Mouse (Mus musculus) urinary bladder, postnatal 10 days (tissue): ENCODE measurements around the gene Dhx16.

ENCODE experiments used
- DNase-seq: peaks from one replicate; pipeline ENCODE4 v3.0.0; 2022; ENCODE audit warnings: low spot score

Gene Dhx16

DNA sequence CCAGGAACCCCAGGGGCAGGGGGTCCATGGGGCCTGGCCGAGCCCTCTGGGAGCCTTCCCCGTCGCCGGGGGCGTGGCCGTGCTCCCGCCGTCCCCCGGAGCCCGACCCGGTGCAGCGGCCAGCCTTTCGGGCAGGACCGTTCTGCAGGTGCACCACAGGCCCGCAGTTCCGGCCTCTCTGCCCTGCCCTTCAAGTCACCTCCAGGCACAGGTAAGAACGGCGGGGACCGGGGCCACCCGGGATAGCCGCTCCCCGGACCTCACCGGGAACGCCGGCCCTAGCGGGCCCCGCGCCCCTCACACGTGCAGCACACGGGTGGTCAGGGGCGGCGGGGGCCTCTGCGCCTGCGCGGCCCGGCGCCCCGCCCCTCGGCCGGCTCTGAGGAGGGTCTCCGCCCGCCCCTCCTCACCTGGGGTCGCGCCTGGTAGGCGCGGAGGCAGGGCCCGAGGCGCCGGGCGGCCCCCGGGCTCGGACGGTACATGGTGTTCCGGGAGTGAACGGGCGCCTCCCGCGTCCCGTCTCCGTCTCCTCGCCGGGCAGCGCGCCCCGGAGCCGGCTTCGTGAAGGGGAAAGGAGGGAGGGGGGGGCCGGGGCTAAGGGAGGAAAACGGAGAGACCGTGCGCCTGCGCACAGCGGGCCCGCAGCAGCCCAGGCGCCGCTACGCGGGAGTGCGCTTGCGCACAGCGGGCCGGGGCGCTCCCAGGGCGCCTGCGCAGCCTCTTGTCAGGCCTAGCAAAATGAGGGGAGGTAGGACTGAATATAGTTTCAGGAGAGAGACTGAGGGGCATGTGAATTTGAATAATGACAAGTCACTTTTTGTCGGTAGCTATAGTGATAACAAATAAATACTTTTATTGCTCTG lies 17.4 kb downstream of the Dhx16 start, which contains the start of gene 2310061I04Rik:
Gene 2310061I04Rik, minus strand, starts transcription at position 651 of the 863 bp plus-strand sequence.
- peak; percentile 39 for DNase-seq

- DNase-seq = no peak
These were observed 18.3 kb downstream of the Dhx16 start for GRCm38 (mm10) chr17:35897644-35898573.

- no peak for DNase-seq
These were observed 21.0 kb downstream of the Dhx16 start for GRCm38 (mm10) chr17:35900636-35901035.

GRCm38 (mm10) chr17:35903343-35903991 lies 23.8 kb downstream of the Dhx16 start:
- no peak for DNase-seq

DNA sequence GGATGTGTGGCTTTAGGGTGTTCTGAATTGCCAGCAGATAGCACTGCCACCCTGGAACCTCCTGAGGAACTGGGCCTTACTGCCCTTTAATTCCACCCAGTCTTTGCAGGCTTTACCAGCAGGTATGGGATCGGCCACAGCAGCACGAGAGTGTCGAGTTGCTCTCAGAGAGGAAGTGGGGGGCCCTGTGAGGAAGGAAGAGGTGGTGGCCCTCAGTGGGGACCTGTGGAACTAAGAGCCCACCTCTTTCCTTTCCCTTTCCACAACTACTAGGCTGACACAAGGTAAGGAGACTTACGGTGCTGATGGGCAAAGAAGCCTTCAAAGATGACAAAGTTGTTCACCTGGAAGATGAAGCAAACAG lies 24.4 kb downstream of the Dhx16 start:
- DNase-seq = no peak

GRCm38 (mm10) chr17:35905587-35905986 lies 26.0 kb downstream of the Dhx16 start:
- DNase-seq = no peak

DNA sequence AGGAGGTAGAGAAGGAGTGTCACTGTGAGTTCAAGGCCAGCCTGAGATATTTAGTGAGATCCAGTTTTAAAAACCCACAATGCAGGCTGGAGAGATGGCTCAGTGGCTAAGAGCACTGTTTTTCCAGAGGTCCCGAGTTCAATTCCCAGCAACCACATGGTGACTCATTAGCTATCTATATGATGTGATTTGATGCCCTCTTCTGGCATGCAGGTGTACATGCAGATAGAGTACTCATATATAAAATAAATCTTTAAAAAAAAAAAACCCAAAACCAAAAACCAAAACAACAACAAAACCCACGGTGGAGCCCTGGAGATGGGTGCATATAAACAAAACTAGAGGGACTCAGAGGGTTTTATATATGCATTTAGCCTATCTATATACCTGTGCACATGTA lies 28.0 kb downstream of the Dhx16 start:
- DNase-seq = no peak

DNA sequence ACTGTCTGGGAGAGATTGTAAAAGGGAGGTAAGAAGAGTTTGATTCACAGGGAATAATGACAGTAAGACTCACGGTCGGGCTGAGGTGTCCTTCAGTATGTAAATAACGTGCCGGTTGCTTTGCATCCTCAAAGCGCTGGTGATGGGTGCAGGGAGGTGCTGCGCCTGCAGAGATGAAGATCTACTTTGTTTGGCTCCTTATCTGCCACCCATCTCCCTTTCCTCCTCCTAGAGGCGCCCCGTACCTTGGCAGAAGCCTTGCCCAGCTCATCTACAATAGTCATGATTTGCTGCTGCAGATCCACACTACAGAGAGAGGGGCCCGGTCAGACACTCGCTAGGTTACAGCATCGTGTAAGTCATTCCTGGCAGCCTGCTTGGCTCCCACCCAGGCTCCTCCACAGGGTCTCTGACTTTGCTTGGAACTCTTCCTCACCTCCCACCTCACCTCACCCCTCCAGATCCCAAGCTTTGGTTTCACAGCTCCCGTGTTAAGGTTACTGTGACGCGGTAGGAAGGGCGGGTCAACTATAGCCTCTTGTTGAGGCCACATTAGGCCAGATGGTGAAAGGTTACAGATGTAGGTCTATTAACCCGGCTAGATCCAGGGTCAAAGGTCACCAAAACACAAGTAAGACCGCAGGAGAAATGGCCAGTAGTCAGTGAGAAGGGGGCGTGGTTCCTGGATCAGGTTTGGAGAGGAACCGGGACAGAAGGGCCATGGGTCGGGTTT lies 29.7 kb downstream of the Dhx16 start:
- no peak for DNase-seq

GRCm38 (mm10) chr17:35909919-35910369 lies 30.3 kb downstream of the Dhx16 start, which contains the start of gene Atat1:
Gene Atat1 (minus strand): TSS chr17:35910075.
- DNase-seq = peak; percentile 83

- no peak for DNase-seq
These were observed 35.4 kb downstream of the Dhx16 start for GRCm38 (mm10) chr17:35914975-35915374.

DNA sequence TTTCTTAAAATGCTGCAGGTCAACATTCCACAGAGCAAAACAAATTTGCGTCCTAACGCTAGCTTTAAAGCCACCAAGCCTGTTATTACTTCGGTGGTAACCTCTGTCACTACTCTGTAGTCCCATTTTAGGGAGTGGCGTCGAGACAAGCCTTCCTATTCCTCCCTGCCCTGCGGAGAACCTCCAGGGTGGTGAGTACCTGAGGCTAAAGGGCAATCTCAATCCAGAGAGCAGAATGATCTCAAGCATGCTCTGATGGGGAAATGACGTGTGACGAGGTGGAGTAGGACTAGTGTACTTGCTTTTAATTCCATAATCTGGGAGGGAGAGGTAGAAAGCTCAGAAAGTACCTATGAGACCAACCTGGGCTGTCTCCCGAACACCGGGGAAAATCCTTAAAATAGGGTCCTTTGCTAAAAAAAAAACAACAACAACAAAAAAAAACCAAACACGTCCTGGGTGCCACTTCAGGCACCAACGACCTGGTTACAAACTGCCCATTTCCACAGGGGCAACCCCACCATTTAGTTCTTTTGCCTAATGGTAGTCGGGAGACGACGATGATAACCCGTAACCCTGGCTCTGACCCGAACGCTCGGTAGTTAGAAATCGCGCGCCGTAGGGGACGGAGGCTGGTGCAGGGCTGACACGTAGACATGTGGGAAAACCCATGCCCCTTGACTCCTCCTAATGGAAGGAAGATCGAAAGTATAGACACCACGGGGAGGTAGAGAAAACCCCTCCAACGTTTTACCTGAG lies 36.1 kb downstream of the Dhx16 start:
- DNase-seq = no peak

GRCm38 (mm10) chr17:35916297-35917142 lies 36.9 kb downstream of the Dhx16 start, which contains the start of the genes Mrps18b and Ppp1r10:
Gene Mrps18b (minus strand): TSS chr17:35916389.
Gene Ppp1r10 (plus strand): TSS chr17:35916434.
- DNase-seq = peak; percentile 97

DNA sequence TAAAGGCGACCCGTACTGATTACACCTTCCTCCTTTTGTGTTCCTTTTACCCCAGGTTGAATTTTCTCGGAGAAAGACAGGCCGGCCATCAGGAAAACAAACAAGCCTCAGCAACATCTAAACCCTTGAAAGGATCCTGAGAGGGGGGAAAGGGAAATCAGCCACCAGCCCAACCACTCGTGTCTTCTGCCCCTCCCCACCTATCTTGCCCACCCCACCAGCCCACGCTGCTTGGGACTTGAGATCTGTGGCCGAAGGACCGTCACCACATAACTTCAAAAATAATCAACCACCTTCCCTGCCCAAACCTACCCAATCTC lies 37.5 kb downstream of the Dhx16 start:
- DNase-seq = no peak

DNA sequence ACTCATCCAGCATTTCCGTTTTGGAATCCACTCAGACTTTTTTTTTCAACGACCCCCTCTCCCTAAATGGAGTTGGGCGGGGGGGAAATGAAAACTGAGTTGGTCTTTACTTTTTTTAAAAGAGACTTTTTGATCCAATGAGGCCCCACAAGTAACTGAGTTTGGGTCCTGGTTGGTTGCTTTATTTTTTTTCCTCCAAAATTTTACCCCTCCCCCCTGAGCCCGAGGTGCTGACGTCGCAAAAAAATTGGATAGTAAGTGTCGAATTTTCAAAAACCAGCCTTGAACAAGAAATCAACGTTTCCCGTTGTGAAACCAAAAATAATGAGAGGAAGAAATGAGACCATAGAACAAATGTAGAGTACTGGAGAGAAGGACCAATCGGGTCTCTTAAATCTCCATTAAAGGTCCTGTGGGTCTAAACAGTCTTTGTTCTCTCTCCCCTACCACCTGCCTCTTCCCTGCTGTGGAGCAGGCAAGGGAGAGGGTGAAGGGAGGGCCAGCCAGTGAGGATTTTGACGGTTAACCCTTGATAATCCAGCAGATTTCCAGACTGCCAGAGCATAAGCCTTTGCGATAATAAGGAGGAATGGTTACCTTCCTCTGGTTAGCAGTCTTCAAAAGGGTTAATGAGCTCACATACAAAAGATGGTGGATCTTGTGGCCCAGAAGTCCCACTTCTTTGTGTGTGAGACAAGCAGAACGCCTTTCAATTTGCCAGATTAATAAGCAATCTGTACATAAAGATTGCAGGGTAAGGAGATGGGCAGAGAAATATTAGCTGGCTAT lies 38.0 kb downstream of the Dhx16 start:
- DNase-seq = no peak

DNA sequence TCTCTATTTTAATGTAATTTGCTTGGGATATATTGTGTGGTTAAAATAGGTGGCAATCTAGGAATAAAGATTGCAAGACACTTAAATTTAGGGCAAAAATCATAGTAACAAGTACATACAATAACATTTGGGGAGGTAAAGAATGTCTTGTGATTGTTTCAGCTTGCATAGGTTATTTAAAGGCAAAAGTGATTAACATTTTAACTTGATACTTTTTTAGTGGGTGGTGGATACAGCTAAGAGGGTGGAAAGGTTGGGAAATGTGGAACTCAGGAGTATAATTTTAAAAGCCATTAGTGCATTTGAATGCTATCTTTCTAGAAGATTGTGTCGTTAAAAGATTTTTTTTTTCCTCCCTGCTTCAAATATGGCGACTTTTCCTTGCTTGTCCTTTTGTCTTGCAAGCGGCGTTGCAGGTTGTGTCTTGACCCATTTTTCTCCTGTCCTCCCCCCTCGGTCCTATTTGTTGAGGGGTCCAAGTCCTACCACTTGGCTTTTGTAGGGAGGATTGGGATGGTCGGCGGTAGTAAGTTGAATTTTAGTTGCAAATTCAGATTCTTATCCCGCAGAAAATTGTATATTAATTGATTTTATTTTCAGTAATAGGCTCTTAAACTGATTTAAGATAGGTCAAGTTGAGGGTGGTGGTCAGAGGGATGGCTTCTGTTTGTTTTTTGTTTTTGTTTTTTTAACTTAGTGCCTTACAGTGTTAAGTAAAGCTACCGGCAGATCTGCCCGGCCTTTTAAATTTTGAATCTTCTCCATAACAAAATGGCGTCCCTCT lies 38.8 kb downstream of the Dhx16 start:
- no peak for DNase-seq

DNA sequence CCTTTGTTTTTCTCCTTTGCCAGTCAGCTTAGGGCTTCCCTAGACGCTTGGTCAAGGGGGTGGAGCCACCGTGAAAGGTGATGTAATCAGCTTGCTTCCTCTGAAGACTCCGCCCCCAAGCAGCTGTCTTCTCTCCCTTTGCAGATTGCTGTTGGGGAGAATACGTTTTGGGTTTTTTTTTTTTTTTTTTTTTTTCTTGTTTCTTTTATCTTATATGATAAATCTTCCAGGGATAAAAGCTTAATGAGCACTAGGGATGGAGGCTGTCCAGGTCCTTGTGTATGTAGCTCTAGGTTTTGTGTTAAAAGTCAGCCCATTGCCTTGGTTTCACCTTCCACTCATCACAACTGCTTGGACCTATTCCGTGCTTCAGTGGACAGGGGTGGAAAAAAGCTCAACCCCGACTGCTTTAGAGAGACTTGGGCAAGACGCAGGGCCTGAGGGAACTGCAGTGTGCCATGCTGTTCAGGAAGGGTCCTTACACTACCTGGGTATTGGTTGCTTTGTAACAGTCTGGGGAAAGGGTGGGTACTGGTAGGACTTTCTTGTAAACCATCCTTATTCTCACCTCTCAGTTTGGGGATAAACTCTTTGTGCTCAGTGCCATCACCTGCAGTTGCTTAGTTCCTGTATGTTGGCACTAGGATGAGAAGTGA lies 39.6 kb downstream of the Dhx16 start:
- peak; percentile 64 for DNase-seq

GRCm38 (mm10) chr17:35919864-35920301 lies 40.3 kb downstream of the Dhx16 start:
- DNase-seq = no peak

GRCm38 (mm10) chr17:35920384-35920783 lies 40.8 kb downstream of the Dhx16 start:
- no peak for DNase-seq
